Mouse (Mus musculus) bone marrow macrophage, adult 2 months (primary cell): ENCODE data around the gene Mbip.

ENCODE experiments used
- CTCF ChIP-seq: IDR thresholded peaks from 2 replicates; pipeline ENCODE4 v1.5.1; 2012; ENCODE audit warnings: low read depth, mild to moderate bottlenecking, low read length, moderate library complexity
- POLR2A ChIP-seq: IDR thresholded peaks from 2 replicates; pipeline ENCODE4 v1.6.1; 2012; ENCODE audit warnings: mild to moderate bottlenecking, low read depth, low read length, borderline replicate concordance

DNA sequence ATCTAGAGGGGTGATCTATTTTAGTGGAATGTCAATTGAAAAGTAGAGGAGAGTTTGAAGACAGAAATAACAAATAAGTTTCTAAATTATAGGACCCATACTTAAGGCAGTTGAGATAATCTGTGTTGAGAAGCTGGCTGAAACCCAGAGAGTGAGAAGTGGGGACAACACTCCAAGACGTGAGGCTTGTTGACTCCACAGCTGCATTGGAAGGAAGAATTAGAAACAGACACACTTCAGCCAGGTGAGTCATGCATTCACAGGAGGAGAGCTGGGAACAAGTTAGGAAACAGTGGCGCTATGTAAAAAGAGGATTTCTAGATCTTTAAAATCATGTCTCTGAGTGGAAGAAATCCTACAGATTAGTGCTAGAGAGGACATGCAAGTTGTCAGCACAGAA, 12.2 kb downstream of the Mbip start:
- TF ChIP-seq POLR2A (no peak), CTCF (no peak)
